Mouse (Mus musculus) spleen, postnatal 14 days (tissue): Measurements from ENCODE around the gene Plagl2.

Experiments used
- DNase-seq, 2 experiments: peaks; one replicate each; pipeline ENCODE4 v3.0.0; 2021 to 2022; ENCODE audit warnings: low spot score in 2 of 2

Plagl2 gene

DNA sequence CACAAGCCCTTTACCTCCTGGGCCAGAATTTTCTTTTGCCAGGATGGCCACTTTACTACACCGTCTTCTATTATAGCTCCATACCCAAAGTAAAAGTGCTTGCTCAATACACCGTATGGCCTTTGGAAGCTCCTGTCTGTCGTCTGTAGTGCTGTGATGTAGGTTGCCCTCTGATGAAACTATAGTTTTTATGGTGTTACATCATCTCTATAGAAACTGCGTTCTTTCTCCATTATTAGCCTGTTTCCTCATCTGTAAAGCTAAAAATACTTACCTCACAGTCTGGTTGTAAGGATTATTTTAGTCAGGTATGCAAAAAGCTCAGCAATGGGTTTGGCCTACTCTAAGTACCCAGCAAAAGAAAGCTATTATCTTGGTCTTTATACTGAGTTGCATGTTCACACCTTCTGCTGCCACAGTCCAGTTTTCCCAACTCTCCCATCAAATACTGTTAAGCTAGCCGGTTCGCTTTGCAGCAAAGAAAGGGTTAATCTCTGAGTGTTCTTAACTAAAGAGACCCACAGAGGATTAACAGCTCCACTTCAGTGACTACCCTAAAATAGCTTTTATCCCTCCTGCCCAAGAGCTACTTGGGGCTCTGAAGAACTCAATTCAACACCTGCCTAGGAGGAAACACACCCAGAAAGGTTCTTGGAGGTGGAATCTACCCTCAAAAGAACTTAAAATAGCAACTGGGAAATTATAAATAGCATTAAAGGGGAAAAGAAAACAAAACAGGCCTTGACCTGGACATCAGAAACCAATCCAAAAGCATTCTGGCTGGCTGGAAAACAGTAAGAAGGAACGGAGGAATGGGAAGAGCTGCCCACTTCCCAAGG lies 2.0 kb downstream of the Plagl2 start:
- no peak for DNase-seq

DNA sequence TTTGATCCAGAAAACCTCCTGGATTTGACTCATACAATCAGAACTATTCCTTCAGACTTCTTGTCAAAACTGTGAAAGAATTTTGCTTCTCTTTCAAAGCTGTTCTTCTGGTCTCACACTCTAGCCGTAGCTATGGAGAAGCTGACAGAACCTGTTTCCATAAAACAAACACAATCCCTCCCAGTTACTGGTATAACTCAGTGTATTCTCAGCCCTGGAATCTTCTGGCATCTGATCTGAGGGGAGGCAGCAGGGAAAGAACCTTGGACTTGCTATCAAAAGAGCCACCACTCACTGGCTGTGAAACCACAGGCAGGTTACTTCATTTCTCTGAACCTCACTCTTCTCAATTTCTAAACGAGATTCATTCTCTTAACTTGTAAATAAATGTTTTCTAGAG lies 2.8 kb downstream of the Plagl2 start:
- no peak for DNase-seq

GRCm38 (mm10) chr2:153237891-153238290 lies 3.3 kb downstream of the Plagl2 start:
- no peak for DNase-seq

DNA sequence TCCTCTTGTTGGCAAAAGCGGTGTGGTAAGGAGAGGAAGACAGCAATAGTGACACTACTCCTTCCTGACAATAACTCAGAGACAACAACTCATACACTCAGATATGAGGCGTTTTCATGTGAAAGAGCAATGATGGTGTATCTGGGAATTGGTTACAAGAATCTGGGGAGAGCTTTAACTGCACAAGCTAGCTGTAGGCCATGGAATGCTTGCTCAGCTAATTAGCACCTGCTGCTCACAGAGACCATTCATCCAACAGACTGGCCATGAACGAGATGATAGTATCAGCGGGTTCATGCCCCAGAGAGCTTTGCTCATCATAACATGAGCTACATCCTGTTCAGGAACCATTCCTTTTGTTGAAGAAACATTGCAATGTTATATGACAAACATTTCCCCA lies 4.0 kb downstream of the Plagl2 start:
- no peak for DNase-seq

GRCm38 (mm10) chr2:153228523-153228922 lies 12.7 kb downstream of the Plagl2 start:
- no peak for DNase-seq

- no peak for DNase-seq
These were observed 13.3 kb downstream of the Plagl2 start for GRCm38 (mm10) chr2:153227959-153228358.

DNA sequence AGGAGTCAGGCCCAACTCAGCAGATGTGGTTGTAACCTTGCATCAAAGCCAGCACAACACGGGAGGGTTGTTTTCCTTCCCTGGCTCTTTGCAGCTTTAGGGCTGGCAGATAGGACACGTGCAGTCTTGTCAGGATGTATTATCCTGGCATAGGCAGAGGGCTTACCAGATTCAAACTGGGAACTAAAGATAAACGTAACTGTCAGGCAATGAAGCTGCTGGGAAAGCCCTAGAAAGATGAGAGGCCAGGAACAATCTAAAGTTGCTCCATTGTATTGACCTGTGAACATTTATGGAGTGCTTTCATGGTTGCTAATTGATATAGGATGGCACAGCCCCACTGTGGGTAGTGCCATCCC lies 15.7 kb downstream of the Plagl2 start:
- no peak for DNase-seq

DNA sequence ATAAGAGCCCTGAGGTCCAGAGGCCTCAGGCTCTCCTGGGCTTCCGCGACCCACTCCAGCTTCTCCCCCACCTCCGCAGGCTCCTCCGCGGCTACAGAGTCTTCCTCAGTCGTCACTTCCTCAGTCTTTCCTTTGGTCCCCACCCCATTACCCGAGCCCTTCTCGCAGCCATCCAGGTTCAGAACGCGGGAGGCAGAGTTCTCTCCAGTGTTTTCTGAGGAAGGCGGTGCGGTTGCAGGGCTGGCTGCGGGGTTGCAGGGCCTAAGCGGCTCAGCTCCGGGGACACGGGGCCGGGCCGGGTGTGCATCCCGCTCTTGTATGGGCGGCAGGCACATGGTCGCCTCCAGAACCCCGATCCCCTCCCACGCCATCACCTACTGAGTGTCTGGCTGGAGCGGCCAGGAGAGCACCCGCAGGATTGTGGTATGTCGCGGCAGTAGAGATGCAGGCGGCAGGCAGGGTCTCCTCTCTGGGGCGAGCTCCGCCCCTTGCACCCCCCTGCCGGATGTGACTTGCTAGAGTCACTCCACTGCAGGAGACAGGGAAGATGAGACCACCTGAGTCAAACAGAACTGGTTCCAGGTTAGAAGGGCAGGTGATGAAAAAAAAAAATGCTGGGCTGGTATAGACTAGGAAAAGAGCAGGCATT lies 16.2 kb downstream of the Plagl2 start, which contains the start of gene Tspyl3:
Gene Tspyl3 (minus strand): TSS at position 496 of the 649 bp plus-strand sequence.
- DNase-seq, result peak in 1 of 2 experiments; percentile 34

GRCm38 (mm10) chr2:153222566-153222965 lies 18.7 kb downstream of the Plagl2 start:
- DNase-seq, result no peak

DNA sequence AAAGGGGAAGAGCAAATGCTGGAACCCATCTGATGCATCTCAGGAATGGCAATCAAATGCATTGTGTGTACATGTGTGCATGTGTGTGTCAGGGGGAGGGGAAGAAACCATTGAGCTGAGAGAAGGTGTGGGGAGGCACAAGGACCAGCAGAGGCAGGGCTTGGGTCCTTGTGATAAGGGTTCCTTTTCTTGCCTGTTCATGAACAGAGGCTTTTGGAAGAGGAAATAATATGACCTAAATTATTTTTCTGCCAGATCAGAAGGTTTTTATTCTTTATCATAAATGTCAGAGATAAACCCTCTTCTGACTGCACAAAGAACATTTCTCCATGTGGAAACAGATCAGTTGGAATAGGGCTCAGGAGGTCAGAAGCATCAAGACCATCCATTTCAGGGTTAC lies 19.1 kb downstream of the Plagl2 start:
- DNase-seq, result no peak

DNA sequence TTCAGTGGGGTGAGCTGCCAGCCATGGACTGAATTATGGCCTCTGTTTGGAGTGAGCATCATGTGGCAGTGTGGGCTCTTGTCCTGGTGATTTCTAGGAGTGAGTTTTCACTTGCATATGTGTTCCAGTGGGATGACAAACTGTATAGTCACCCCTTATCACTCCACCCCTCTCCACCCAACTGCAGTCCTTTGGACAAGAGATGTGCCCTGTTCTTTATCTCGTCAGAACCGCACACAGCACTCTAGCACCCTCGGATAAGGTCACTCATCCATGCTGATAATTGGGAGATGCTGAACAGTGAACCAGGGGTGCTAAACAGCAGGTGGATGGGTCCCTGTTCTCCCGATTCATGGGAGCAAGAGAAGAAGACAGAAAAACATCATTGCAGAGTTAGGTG lies 19.6 kb downstream of the Plagl2 start:
- no peak for DNase-seq

DNA sequence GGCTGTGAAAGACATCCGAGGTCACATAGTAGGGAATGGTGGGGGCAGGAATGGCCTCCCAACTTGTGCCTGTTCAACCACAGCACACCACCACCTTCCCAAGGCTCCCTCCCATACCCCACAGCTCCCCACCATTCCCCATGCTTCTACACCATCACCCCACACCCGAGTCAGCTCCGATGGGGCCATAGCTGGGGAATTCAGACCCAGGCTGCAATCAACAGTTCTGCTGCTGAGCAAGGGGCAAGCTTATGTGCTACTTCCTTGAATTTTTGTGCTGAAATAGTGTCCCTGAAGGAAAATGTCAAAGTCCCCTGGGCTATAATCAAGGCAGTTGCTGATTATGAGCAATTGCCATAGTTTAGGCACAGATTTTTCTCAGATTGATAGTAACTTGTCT lies 22.7 kb downstream of the Plagl2 start:
- no peak for DNase-seq

DNA sequence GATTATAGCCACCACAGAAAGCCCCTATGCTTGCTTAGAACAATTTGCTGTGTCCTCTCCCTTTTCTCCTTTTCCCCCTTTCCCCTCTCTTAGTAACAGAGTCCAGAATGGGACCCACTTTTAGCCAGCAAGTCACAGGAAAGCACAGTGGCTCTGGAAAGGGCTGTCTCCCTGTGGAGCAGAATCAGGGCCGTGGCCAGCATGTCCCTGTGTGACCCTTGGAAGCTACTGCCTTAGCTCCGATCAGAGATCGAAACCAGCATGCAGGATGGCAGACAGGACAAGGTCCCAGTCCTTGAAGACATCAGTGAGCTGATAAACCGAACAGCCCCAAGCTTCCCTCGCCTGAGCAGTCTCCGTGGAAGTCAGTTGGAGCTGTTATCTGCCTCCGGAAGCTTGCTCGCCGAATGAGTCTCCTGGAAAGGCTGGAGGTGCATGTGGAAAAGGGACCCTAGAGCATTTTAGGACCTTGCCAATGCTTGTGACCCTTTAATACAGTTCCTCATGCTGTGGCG lies 23.3 kb downstream of the Plagl2 start:
- no peak for DNase-seq

DNA sequence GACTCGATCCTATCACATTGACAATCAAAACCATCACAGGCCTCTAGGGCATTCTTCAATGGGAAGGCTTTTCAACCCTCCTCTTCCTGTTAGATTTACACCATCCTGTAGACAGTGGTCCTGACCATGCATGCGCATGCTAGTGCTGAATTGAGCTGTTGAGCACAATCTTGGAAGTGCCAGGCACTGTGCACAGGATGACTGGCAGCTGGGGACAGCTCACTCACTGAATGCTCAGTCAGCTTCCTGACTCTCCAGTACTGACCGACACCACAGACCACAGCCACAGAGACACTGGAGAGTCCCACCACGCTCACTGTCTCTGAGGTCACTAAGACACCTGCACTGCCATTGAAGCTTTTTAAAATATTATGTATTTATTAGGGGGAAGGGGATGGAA lies 25.8 kb downstream of the Plagl2 start:
- DNase-seq, result no peak

DNA sequence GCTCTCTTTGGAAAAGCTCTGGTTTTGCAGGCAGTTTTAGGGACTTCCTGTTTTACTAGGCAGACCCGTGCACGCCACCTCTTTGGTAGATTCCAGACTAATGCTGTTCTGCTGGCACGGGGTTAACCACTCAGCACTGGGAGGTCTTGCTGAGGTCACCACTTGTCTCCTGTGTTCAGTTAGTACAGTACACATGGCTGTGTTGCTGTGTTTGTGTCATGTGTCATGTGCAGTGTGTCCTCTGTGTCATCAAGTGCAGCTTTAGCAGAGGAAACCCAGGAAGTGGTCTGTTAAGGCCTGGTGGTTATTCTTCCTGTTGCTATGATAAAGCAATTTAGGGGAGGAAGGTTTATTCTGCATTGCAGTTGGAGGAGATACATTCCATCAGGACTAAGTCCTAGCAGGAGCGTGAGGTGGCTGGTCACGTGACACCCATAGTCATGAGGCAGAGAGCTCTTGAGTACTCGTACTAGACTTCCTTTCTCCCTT lies 26.4 kb downstream of the Plagl2 start:
- DNase-seq, result no peak

DNA sequence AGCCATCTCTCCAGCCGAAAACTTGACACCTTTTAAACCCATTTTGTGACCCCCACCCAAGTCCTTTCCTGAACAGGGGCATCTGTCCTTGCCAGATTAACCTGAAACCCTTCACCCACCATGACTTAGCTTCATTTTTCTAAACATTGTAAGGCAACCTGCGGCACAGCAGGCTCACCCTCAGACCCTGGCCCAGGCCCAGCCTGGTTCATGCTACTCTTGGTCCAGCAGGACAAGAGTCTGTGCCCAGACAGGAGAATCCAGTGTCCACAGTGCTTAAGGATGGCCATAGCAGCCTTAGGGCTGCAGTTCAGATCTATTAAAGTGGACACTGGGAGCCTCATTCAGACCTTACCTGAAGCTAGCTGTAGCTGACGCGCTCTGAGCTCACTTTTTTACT lies 27.9 kb downstream of the Plagl2 start:
- no peak for DNase-seq

DNA sequence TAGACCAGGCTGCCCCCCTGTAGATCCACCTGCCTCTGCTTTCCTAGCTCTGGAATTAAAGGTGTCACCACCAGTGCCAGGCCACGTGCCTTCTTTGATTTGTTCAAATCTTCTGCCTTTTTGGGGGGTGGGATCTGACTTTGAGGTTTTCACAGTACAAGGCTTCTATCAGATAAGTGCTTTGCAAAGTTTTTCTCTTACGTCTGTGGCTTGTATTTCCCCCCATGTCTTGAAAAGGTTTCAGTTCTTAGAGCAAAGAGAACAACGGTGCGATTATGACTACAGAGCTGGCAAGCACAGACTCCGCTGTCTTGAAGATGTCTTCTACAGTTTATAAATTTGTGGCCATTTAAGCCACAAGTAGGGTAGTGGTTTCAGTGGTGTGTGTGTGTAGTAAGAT lies 29.8 kb downstream of the Plagl2 start:
- no peak for DNase-seq

- DNase-seq, result no peak
These were observed 31.9 kb downstream of the Plagl2 start for GRCm38 (mm10) chr2:153209286-153209685.

- DNase-seq, result no peak
These were observed 33.1 kb downstream of the Plagl2 start for GRCm38 (mm10) chr2:153208149-153208548.

GRCm38 (mm10) chr2:153202766-153203165 lies 38.5 kb downstream of the Plagl2 start:
- no peak for DNase-seq

DNA sequence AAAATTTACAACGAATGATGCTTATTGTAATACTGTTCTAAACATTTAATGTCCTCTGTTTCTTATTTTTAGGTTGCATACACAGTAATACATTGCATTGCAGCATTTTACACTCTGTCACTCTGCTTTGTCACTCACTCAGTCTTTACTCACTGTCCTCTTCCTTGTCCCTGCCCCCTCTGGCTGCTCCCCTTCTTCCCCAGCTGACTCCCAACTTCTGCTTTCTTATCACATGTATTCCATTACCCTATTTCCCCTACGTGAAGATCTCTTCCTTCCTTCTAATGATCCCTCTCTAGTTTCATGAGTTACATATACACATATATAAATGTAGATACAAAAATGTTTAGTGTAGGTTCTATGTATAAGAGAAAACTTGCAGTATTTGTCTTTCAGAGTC lies 42.1 kb downstream of the Plagl2 start:
- DNase-seq, result no peak

DNA sequence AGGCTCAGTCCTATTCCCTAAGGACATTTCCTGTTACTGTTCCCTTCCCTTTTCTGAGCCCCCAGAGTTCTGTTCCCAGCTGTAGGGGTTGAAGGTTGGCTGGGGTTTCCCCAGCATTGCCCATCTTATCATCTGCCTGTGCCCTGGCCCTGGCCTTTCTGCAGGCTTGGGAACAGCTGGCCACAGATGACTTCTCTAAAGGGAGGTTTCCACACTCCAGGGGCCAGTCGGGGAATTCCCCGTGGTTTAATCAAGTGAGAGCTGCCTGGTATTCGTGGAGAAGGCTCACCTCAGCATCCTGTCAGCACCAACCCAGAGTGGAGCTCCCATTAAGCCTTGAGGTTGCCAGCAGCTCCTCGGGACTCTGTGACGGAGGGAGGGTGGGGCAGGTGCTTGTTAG lies 42.7 kb downstream of the Plagl2 start:
- DNase-seq, result no peak

DNA sequence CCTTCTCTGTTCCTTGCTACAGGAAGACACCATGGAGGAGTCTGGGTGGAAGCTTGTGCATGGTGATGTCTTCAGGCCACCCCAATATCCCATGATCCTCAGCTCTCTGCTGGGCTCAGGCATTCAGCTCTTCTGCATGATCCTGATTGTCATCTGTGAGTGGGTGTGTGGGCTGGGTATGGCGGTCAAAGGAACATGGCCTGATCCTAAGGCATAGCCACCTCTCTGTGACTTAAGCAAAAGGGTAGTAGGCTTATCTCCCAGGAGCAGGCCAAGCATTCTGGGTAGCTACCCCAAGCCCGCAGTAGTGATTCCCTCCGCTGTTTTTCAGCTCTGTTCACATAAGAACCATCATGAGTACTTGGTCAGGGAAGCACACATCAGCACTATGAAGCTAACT lies 47.0 kb downstream of the Plagl2 start:
- DNase-seq, result no peak
